Mouse (Mus musculus): Measurements from ENCODE around the gene Nploc4. TPM values are rescaled to one million over a fixed set of nuclear protein-coding genes. Genes with fewer than 3 reads are reported as not detected.

Gene Nploc4
- 10 to 100 TPM; 62.0 to 65.2 TPM for total RNA-seq (2021)
- long read RNA-seq, experiment 1, full-length matches to known transcripts: 33 of 47 reads
- long read RNA-seq, experiment 1, partial matches to known transcripts: 1 of 47 reads
- long read RNA-seq, experiment 1, other reads (novel, unspliced or antisense): 13 of 47 reads
- long read RNA-seq, experiment 2, full-length matches to known transcripts: 16 of 31 reads
- long read RNA-seq, experiment 2, partial matches to known transcripts: 3 of 31 reads
- long read RNA-seq, experiment 2, other reads (novel, unspliced or antisense): 12 of 31 reads

- peak; percentile 89 to 93 for DNase-seq
Measured at GRCm38 (mm10) chr11:120437152-120437856, at the start of gene Nploc4. Gene Nploc4, minus strand, starts transcription at chr11:120437708.

- no peak for DNase-seq
Measured at GRCm38 (mm10) chr11:120485251-120485650, 47.7 kb upstream of the Nploc4 start.

GRCm38 (mm10) chr11:120484265-120484981 is 46.9 kb upstream of the Nploc4 start, which contains the start of gene Mrpl12:
Gene Mrpl12, plus strand, starts transcription at chr11:120484613.
- DNase-seq: peak; percentile 94 to 95

- no peak for DNase-seq
Measured at GRCm38 (mm10) chr11:120483448-120483934, 46.0 kb upstream of the Nploc4 start.

GRCm38 (mm10) chr11:120472052-120472451 is 34.5 kb upstream of the Nploc4 start:
- no peak for DNase-seq

- DNase-seq: no peak
Measured at GRCm38 (mm10) chr11:120467736-120468092, 30.2 kb upstream of the Nploc4 start.

- peak; percentile 94 to 97 for DNase-seq
Measured at GRCm38 (mm10) chr11:120467051-120467735, 29.7 kb upstream of the Nploc4 start, which contains the start of gene Arl16. Gene Arl16, minus strand, starts transcription at chr11:120467607.

- peak in 1 of 2 experiments; percentile 23 for DNase-seq
Measured at GRCm38 (mm10) chr11:120465521-120465920, 28.0 kb upstream of the Nploc4 start.

- DNase-seq: no peak
Measured at GRCm38 (mm10) chr11:120464365-120464764, 26.9 kb upstream of the Nploc4 start.

GRCm38 (mm10) chr11:120463536-120463935 is 26.0 kb upstream of the Nploc4 start:
- DNase-seq: no peak

GRCm38 (mm10) chr11:120458847-120459597 is 21.5 kb upstream of the Nploc4 start:
- DNase-seq: no peak

- DNase-seq: peak; percentile 84 to 86
Measured at GRCm38 (mm10) chr11:120457772-120458751, 20.6 kb upstream of the Nploc4 start, which contains the start of the genes Oxld1 and Ccdc137. Gene Oxld1, minus strand, starts transcription at chr11:120458068. Gene Ccdc137, plus strand, starts transcription at chr11:120458115.

GRCm38 (mm10) chr11:120457370-120457769 is 19.9 kb upstream of the Nploc4 start:
- no peak for DNase-seq

GRCm38 (mm10) chr11:120455413-120455812 is 17.9 kb upstream of the Nploc4 start:
- no peak for DNase-seq

- DNase-seq: no peak
Measured at GRCm38 (mm10) chr11:120454965-120455364, 17.5 kb upstream of the Nploc4 start.

GRCm38 (mm10) chr11:120453306-120453705 is 15.8 kb upstream of the Nploc4 start, which contains the start of gene Pde6g:
Gene Pde6g, minus strand, starts transcription at chr11:120453500.
- DNase-seq: no peak

GRCm38 (mm10) chr11:120452246-120452645 is 14.7 kb upstream of the Nploc4 start:
- DNase-seq: no peak

- no peak for DNase-seq
Measured at GRCm38 (mm10) chr11:120447179-120447578, 9.7 kb upstream of the Nploc4 start.

- DNase-seq: no peak
Measured at GRCm38 (mm10) chr11:120445475-120445874, 8.0 kb upstream of the Nploc4 start.

GRCm38 (mm10) chr11:120444106-120444505 is 6.6 kb upstream of the Nploc4 start:
- DNase-seq: no peak

Measured in heart, adult 18-20 months (tissue).